10 mouse cellular contexts compared by ENCODE assay signal in the genomic region with DNA sequence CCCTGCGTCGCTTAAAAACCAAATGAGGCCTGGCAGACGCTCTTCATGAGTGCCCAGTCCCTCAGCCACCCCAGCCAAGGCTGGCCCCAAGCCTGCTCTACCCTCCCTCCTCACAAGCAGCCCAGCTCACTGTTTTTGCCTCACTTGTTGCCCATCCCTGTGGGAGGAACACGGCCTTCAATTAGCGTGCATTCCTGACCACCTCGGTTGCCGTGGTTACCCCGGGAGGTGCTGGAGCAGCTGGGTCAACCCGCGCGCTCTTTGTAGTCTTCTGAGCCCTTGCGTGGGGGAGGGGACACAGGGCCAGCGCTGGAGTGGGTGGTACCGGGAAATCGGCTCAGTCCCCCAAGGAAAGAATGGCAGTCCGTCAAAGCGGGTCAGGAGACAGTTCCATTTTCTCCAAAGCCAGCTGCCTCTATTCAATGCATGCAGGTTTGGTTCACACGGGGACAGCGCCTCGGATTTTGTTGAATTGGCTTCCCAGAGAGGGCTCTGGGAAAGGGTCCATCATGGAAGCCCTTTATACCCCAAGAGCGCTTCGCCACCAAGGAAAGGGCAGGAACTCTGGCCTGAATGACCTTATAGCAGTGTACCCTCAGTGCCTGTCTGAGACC. TPM values are rescaled to one million over a fixed set of nuclear protein-coding genes. Genes with fewer than 3 reads are reported as not detected.
A peak's percentile ranks its signal among the peaks of the same experiment; 100 is the strongest.
DNase-seq lines count a peak whose midpoint lies in the region; ATAC-seq lines count a peak whose summit lies in the region.
"Had no signal": no experiment of that assay in that cellular context is flagged by ENCODE, and none has a peak within 500 bp of the region (broad histone marks: within the 10 kb centered on the region; RNA-seq: fewer than 3 reads in every experiment).

No protein-coding gene starts in this region.

- DNase-seq in cerebellum, adult 18-20 months = peak; percentile 22 to 28
- DNase-seq in cerebellum, adult 11 months = no peak
- peak; percentile 72 to 84 for DNase-seq in cerebellum, postnatal 10 days
- DNase-seq in kidney, postnatal 25 days = peak; percentile 56 to 79
- DNase-seq in retina, embryonic 14.5 days (ENCODE audit: low spot score) = peak; percentile 95

- peaks cover 8% of the 10 kb centered on the region for H3K4me1 ChIP-seq in heart, embryonic 15.5 days (replicated peaks)
- peaks cover 19% of the 10 kb centered on the region for H3K4me1 ChIP-seq in lung, embryonic 16.5 days (replicated peaks; ENCODE audit: control insufficient read depth, insufficient read depth, low read length)

- no peaks in the 10 kb centered on the region for H3K36me3 ChIP-seq in heart, embryonic 15.5 days
- H3K36me3 ChIP-seq in lung, embryonic 16.5 days (ENCODE audit: control insufficient read depth, insufficient read depth, low read length) = no peaks in the 10 kb centered on the region

- peak overlapping the region; percentile 64 for H3K4me2 ChIP-seq in heart, embryonic 15.5 days
- H3K4me2 ChIP-seq in lung, embryonic 16.5 days (ENCODE audit: low read depth, low read length) = peak overlapping the region; percentile 52

- H3K4me3 ChIP-seq in heart, embryonic 15.5 days = peak overlapping the region; percentile 36
- H3K4me3 ChIP-seq in lung, embryonic 16.5 days (ENCODE audit: low read length) = peak overlapping the region; percentile 32

- H3K9me3 ChIP-seq in heart, embryonic 15.5 days (replicated peaks) = no peaks in the 10 kb centered on the region
- H3K9me3 ChIP-seq in lung, embryonic 16.5 days (ENCODE audit: control insufficient read depth, low read length) = no peaks in the 10 kb centered on the region

- H3K9ac ChIP-seq in heart, embryonic 15.5 days = no peak overlapping the region
- H3K9ac ChIP-seq in lung, embryonic 16.5 days (ENCODE audit: low read length) = peak overlapping the region; percentile 33; the same call in 1 of the 2 replicates

- H3K27me3 ChIP-seq in heart, embryonic 15.5 days = 0 out of 2 replicates have a peak, but pooled peaks cover 2% of the 10 kb centered on the region
- no peaks in the 10 kb centered on the region for H3K27me3 ChIP-seq in lung, embryonic 16.5 days (ENCODE audit: control insufficient read depth, insufficient read depth, low read depth, low read length)

- H3K27ac ChIP-seq in heart, embryonic 15.5 days = no peak overlapping the region
- H3K27ac ChIP-seq in lung, embryonic 16.5 days (ENCODE audit: low read length) = no peak overlapping the region

- ATAC-seq in heart, embryonic 15.5 days (replicated peaks; ENCODE audit: insufficient number of reproducible peaks, insufficient read depth, low FRiP score, low read depth) = peak; percentile 50; the same call in 1 of the 2 replicates
- peak; percentile 87 for ATAC-seq in lung, embryonic 16.5 days (ENCODE audit: low read depth)
- no peak for ATAC-seq in megakaryocyte progenitor cell, adult 5-6 weeks (replicated peaks; ENCODE audit: poor library complexity)

- WGBS in heart, embryonic 15.5 days = 9% methylated on average over 22 of the region's 22 CpGs
- WGBS in lung, embryonic 16.5 days = 8% methylated on average over 22 of the region's 22 CpGs

RNA-seq across cellular contexts. Expression of a gene that starts 28.8 kb away (rescaled TPM):
- 0.92 and 1.2 TPM in 2 replicates for polyA plus RNA-seq in heart, embryonic 15.5 days (2015; fragmentation: Nextera tagmentation; extraction: Ambion mirVana)
- 0.98 and 1.1 TPM in 2 replicates for polyA plus RNA-seq in lung, embryonic 16.5 days (2015; fragmentation: Nextera tagmentation; extraction: Ambion mirVana)
- total RNA-seq in megakaryocyte progenitor cell, adult 5-6 weeks (2015) = not detected in 2 replicates
- total RNA-seq in megakaryocyte progenitor cell, adult 5-6 weeks (2017) = not detected in 2 replicates
- total RNA-seq: neutrophil, adult 5-6 weeks had no signal

RNA-seq across cellular contexts. Expression of a gene that starts 44.2 kb away (rescaled TPM):
- 0.11 and 0.18 TPM in 2 replicates for polyA plus RNA-seq in heart, embryonic 15.5 days (2015; fragmentation: Nextera tagmentation; extraction: Ambion mirVana)
- not detected in 2 replicates for polyA plus RNA-seq in lung, embryonic 16.5 days (2015; fragmentation: Nextera tagmentation; extraction: Ambion mirVana)
- not detected in 2 replicates for total RNA-seq in megakaryocyte progenitor cell, adult 5-6 weeks (2015)
- not detected in 2 replicates for total RNA-seq in megakaryocyte progenitor cell, adult 5-6 weeks (2017)
- total RNA-seq: neutrophil, adult 5-6 weeks had no signal
- polyA plus RNA-seq: C2C12 had no signal
